Mouse (Mus musculus) E14TG2a.4 (cell line): Measurements from ENCODE around the gene Myd88.
A peak's percentile ranks its signal among the peaks of the same experiment; 100 is the strongest.

ENCODE experiments used
- H3K27me3 ChIP-seq: 2 replicates; pipeline ENCODE4 v1.6.1; 2014; ENCODE audit warnings: low read length, control low read depth; ENCODE audit not compliant: insufficient read depth
- H3K36me3 ChIP-seq: 2 replicates; pipeline ENCODE4 v1.6.1; 2014; ENCODE audit warnings: low read length, control low read depth; ENCODE audit not compliant: insufficient read depth
- H3K4me1 ChIP-seq: replicated peaks from 2 replicates; pipeline ENCODE4 v1.6.1; 2014; ENCODE audit warnings: low read depth, low read length, control low read depth
- H3K4me3 ChIP-seq: replicated peaks from 2 replicates; pipeline ENCODE4 v1.5.1; 2014; ENCODE audit warnings: mild to moderate bottlenecking, low read length
- H3K9me3 ChIP-seq: 2 replicates; pipeline ENCODE4 v1.6.1; 2014; ENCODE audit warnings: low read length, control low read depth
- CTCF ChIP-seq: conservative IDR thresholded peaks from 2 replicates; pipeline ENCODE4 v1.5.1; 2014; ENCODE audit warnings: low read length
- NANOG ChIP-seq: IDR thresholded peaks from 2 replicates; pipeline ENCODE4 v1.6.1; 2014; ENCODE audit warnings: borderline replicate concordance, low read length, mixed read lengths
- POU5F1 ChIP-seq: IDR thresholded peaks from 2 replicates; pipeline ENCODE4 v1.6.1; 2014; ENCODE audit warnings: low read length, borderline replicate concordance

Myd88 gene

GRCm38 (mm10) chr9:119352060-119352459, 10.8 kb upstream of the Myd88 start:
- Histone ChIP-seq H3K27me3 (no peaks in the 10 kb centered on the region), H3K36me3 (peaks cover 42% of the 10 kb centered on the region), H3K4me1 (peaks cover 17% of the 10 kb centered on the region), H3K4me3 (no peak overlapping the region), H3K9me3 (no peaks in the 10 kb centered on the region)
- TF ChIP-seq POU5F1 = no peak
- peak; percentile 91 for TF ChIP-seq CTCF

GRCm38 (mm10) chr9:119350947-119351705, 9.9 kb upstream of the Myd88 start:
- Histone ChIP-seq H3K9me3 (no peaks in the 10 kb centered on the region), H3K27me3 (no peaks in the 10 kb centered on the region), H3K4me3 (no peak overlapping the region), H3K4me1 (peaks cover 12% of the 10 kb centered on the region), H3K36me3 (peaks cover 52% of the 10 kb centered on the region)
- no peak for TF ChIP-seq CTCF
- no peak for TF ChIP-seq POU5F1
- TF ChIP-seq NANOG = no peak

GRCm38 (mm10) chr9:119350531-119350930, 9.3 kb upstream of the Myd88 start:
- Histone ChIP-seq H3K9me3 (no peaks in the 10 kb centered on the region), H3K4me3 (no peak overlapping the region), H3K27me3 (no peaks in the 10 kb centered on the region), H3K4me1 (0 out of 2 replicates have a peak, but pooled peaks cover 7% of the 10 kb centered on the region), H3K36me3 (peaks cover 58% of the 10 kb centered on the region)
- no peak for TF ChIP-seq CTCF
- no peak for TF ChIP-seq NANOG
- no peak for TF ChIP-seq POU5F1

- H3K9me3 ChIP-seq = no peaks in the 10 kb centered on the region
- TF ChIP-seq NANOG = no peak
- TF ChIP-seq POU5F1 = no peak
- TF ChIP-seq CTCF = no peak
- peaks cover 89% of the 10 kb centered on the region for H3K36me3 ChIP-seq
- H3K4me3 ChIP-seq = no peak overlapping the region
- H3K27me3 ChIP-seq = 0 out of 2 replicates have a peak, but pooled peaks cover 4% of the 10 kb centered on the region
- H3K4me1 ChIP-seq = peaks cover 14% of the 10 kb centered on the region
These were observed 5.2 kb upstream of the Myd88 start for GRCm38 (mm10) chr9:119346376-119346775.

- Histone ChIP-seq H3K4me3 (no peak overlapping the region), H3K9me3 (no peaks in the 10 kb centered on the region), H3K4me1 (peaks cover 29% of the 10 kb centered on the region), H3K27me3 (peaks cover 22% of the 10 kb centered on the region), H3K36me3 (peaks cover 55% of the 10 kb centered on the region)
- no peak for TF ChIP-seq NANOG
- no peak for TF ChIP-seq CTCF
- TF ChIP-seq POU5F1 = no peak
These were observed 1.5 kb upstream of the Myd88 start for GRCm38 (mm10) chr9:119342728-119343127.

- peak overlapping the region; percentile 88 for H3K4me3 ChIP-seq
- H3K36me3 ChIP-seq = peaks cover 42% of the 10 kb centered on the region
- TF ChIP-seq CTCF (no peak), POU5F1 (no peak), NANOG (no peak)
- H3K9me3 ChIP-seq = no peaks in the 10 kb centered on the region
- peaks cover 22% of the 10 kb centered on the region for H3K27me3 ChIP-seq
- H3K4me1 ChIP-seq = peaks cover 29% of the 10 kb centered on the region
These were observed 1.0 kb downstream of the Myd88 start for GRCm38 (mm10) chr9:119340212-119340580.

- peaks cover 22% of the 10 kb centered on the region for H3K27me3 ChIP-seq
- H3K9me3 ChIP-seq = no peaks in the 10 kb centered on the region
- peaks cover 37% of the 10 kb centered on the region for H3K36me3 ChIP-seq
- no peak for TF ChIP-seq CTCF
- no peak for TF ChIP-seq POU5F1
- no peak for TF ChIP-seq NANOG
- peak within 1 kb of the TSS; percentile 88 for H3K4me3 ChIP-seq
- H3K4me1 ChIP-seq = peaks cover 30% of the 10 kb centered on the region
These were observed 1.5 kb downstream of the Myd88 start, which contains the start of gene Acaa1a for GRCm38 (mm10) chr9:119339558-119340211. TSS of gene Acaa1a (plus strand) at chr9:119339676.

GRCm38 (mm10) chr9:119339106-119339505, 2.1 kb downstream of the Myd88 start:
- H3K9me3 ChIP-seq = no peaks in the 10 kb centered on the region
- H3K4me3 ChIP-seq = peak overlapping the region; percentile 88
- peaks cover 22% of the 10 kb centered on the region for H3K27me3 ChIP-seq
- H3K4me1 ChIP-seq = peaks cover 36% of the 10 kb centered on the region
- no peak for TF ChIP-seq POU5F1
- TF ChIP-seq NANOG = no peak
- TF ChIP-seq CTCF = no peak
- peaks cover 31% of the 10 kb centered on the region for H3K36me3 ChIP-seq

- TF ChIP-seq POU5F1 = no peak
- no peak for TF ChIP-seq NANOG
- Histone ChIP-seq H3K9me3 (no peaks in the 10 kb centered on the region), H3K36me3 (peaks cover 24% of the 10 kb centered on the region), H3K4me3 (no peak overlapping the region), H3K27me3 (peaks cover 22% of the 10 kb centered on the region), H3K4me1 (peaks cover 40% of the 10 kb centered on the region)
These were observed 2.9 kb downstream of the Myd88 start for GRCm38 (mm10) chr9:119338350-119338749.
